Mouse (Mus musculus) intestine, embryonic 14.5 days (tissue): Measurements from ENCODE around the gene Baiap2. TPM values are rescaled to one million over a fixed set of nuclear protein-coding genes. Genes with fewer than 3 reads are reported as not detected.

Experiments
- ATAC-seq: fragments of 200-750 bp; cut with Nextera tagmentation; replicated peaks from 2 replicates; pipeline ENCODE4 v1.8.0; 2017; ENCODE audit warnings: low read depth, moderate number of reproducible peaks, moderate TSS enrichment, moderate library complexity; ENCODE audit not compliant: low FRiP score, low TSS enrichment
- DNase-seq: peaks from one replicate; pipeline ENCODE4 v3.0.0-alpha.2; 2018; ENCODE audit warnings: low spot score
- H3K27ac ChIP-seq: fragments of 300-500 bp; sonication (generic); 2 replicates; pipeline ENCODE4 v1.5.1; 2014; ENCODE audit warnings: low read depth, mild to moderate bottlenecking, control low read depth
- H3K27me3 ChIP-seq: fragments of 300-500 bp; sonication (generic); replicated peaks from 2 replicates; pipeline ENCODE4 v1.6.1; 2014; ENCODE audit warnings: low read length, control low read depth; ENCODE audit not compliant: control insufficient read depth, insufficient read depth
- H3K36me3 ChIP-seq: fragments of 300-500 bp; sonication (generic); 2 replicates; pipeline ENCODE4 v1.6.1; 2014; ENCODE audit warnings: low read length, control low read depth; ENCODE audit not compliant: control insufficient read depth, insufficient read depth
- H3K4me1 ChIP-seq: fragments of 300-500 bp; sonication (generic); replicated peaks from 2 replicates; pipeline ENCODE4 v1.6.1; 2014; ENCODE audit warnings: low read length, control low read depth, mixed read lengths; ENCODE audit not compliant: control insufficient read depth, insufficient read depth
- H3K4me2 ChIP-seq: fragments of 300-500 bp; sonication (generic); 2 replicates; pipeline ENCODE4 v1.6.1; 2014; ENCODE audit warnings: low read length
- H3K4me3 ChIP-seq: fragments of 300-500 bp; sonication (generic); 2 replicates; pipeline ENCODE4 v1.5.1; 2014; ENCODE audit warnings: low read depth, low read length, control low read depth, mixed read lengths
- H3K9ac ChIP-seq: fragments of 300-500 bp; sonication (generic); 2 replicates; pipeline ENCODE4 v1.6.1; 2014; ENCODE audit warnings: mild to moderate bottlenecking, low read length
- H3K9me3 ChIP-seq: fragments of 300-500 bp; sonication (generic); 2 replicates; pipeline ENCODE4 v1.6.1; 2016; ENCODE audit warnings: low read length, control low read depth; ENCODE audit not compliant: control insufficient read depth
- WGBS: fragments of 180-500 bp; shearing (Covaris S2); extraction: QIAGEN DNeasy Blood & Tissue Kit; methylation state at CpG from one replicate; pipeline ENCODE4 v1.1.7; 2014; 5-methylcytosine and 5-hydroxymethylcytosine counted together
- polyA plus RNA-seq: library from polyadenylated mRNA; unstranded; fragments of >200 nt; fragmentation: Nextera tagmentation; extraction: Ambion mirVana; gene quantifications from 2 replicates; pipeline ENCODE4 v1.2.1, GENCODE M21; 2014

The Baiap2 gene
- polyA plus RNA-seq, 1 experiment from 2014 or later: 15.2 TPM

DNA sequence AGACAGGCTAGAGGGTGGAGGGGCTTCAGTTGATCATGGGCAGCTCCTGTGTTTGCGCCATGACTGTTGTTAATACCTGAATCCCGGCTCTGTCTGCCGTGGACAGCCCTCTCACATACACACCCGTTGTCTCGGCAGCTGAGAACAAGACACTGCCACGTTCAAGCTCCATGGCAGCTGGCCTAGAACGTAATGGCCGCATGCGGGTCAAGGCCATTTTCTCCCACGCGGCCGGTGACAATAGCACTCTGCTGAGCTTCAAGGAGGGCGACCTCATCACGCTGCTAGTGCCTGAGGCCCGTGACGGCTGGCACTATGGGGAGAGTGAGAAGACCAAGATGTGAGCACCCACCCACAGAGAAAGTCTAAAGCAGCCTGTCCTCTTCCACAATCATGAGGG lies 54.8 kb downstream of the Baiap2 start:
- Histone ChIP-seq H3K27me3 (no peaks in the 10 kb centered on the region), H3K9me3 (no peaks in the 10 kb centered on the region), H3K4me3 (no peak overlapping the region), H3K4me1 (no peaks in the 10 kb centered on the region), H3K36me3 (peaks cover 38% of the 10 kb centered on the region), H3K9ac (no peak overlapping the region), H3K27ac (no peak overlapping the region), H3K4me2 (no peak overlapping the region)
- no peak for DNase-seq
- WGBS: 89% methylated on average over 16 of the region's 16 CpGs
- ATAC-seq: no peak

GRCm38 (mm10) chr11:120002041-120002440 lies 59.5 kb downstream of the Baiap2 start:
- Histone ChIP-seq H3K27me3 (no peaks in the 10 kb centered on the region), H3K9ac (no peak overlapping the region), H3K4me2 (no peak overlapping the region), H3K27ac (no peak overlapping the region), H3K4me3 (no peak overlapping the region), H3K36me3 (peaks cover 17% of the 10 kb centered on the region), H3K9me3 (no peaks in the 10 kb centered on the region), H3K4me1 (no peaks in the 10 kb centered on the region)
- ATAC-seq (no peak), DNase-seq (no peak)
- 87% methylated on average over 5 of the region's 5 CpGs for WGBS

DNA sequence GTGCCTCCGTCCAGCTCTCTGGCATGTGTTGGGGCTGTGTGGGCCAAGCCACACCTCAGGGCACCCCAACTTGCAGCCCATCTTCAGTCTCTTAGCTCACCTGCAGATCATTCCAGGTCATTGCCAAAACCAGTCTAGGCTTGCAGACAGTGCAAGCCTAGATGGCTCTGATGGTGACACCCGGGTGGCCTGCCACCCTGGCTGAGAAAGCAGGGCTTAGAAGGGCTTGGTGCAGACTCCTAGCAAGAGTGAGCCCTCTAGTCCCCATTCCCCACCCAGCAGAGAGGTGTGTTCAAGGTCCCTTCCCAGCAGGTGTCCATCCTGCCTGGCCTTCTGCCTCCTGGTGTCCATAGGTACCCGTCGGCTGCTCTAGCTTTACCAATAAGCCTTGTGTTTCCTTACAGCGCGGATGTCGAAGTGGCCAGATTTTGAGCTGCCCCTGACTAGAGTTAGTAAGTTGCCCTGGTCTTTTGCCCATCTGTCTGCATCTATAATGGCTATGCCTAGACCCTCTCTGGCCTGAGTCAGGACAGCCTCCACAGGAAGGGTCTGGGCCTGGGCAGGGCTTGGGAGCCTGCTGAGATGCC lies 60.2 kb downstream of the Baiap2 start:
- H3K9me3 ChIP-seq: no peaks in the 10 kb centered on the region
- ATAC-seq (no peak), DNase-seq (no peak)
- H3K27ac ChIP-seq: no peak overlapping the region
- H3K4me3 ChIP-seq: no peak overlapping the region
- H3K27me3 ChIP-seq: no peaks in the 10 kb centered on the region
- no peak overlapping the region for H3K9ac ChIP-seq
- H3K4me2 ChIP-seq: no peak overlapping the region
- 92% methylated on average over 7 of the region's 7 CpGs for WGBS
- no peaks in the 10 kb centered on the region for H3K4me1 ChIP-seq
- 0 out of 2 replicates have a peak, but pooled peaks cover 13% of the 10 kb centered on the region for H3K36me3 ChIP-seq

DNA sequence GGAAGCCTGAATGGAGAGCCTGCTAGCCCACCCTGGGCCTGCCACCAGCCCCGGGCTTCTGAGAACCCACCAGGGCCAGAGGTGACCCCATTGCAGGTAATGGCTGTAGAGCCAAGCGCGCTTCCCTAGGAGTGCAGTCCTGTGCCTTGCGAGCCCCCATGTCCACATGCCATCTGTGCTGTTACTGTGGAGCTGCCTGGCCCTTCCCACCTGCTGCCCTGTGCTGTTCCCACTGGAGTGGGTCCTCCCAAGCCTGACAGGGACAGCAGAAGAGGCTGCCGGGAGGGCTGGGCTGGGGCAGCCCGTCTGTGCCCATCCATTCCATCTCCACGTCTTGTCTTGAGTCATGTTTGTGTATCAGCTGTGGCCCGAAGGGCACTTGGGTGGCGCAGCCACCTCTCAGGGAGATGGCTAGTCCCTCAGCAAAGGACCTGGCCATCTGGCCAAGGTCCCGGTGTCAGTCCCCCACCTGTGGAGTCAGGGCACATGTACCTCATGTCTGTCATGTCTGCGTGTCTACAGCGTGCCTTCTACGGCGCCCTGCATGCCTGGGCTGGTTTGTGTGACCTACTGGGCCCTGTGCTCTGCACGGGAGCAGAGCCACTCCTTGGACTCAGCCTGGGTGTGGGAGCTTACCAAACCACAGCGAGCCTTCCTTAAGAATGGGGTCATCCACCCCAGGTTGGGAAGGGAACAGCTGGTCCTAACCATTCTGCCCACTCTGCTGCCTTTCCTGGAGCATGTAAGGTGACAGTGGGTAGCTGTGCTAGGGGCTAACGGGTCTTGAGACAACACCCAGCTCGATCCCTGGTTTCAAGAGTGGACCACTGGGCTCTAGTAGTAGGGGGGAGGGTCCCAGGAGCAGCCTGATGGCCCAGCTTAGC lies 63.1 kb downstream of the Baiap2 start:
- no peaks in the 10 kb centered on the region for H3K4me1 ChIP-seq
- H3K36me3 ChIP-seq: 0 out of 2 replicates have a peak, but pooled peaks cover 7% of the 10 kb centered on the region
- H3K27ac ChIP-seq: no peak overlapping the region
- H3K27me3 ChIP-seq: no peaks in the 10 kb centered on the region
- no peak overlapping the region for H3K9ac ChIP-seq
- no peak for DNase-seq
- H3K4me2 ChIP-seq: no peak overlapping the region
- no peak overlapping the region for H3K4me3 ChIP-seq
- H3K9me3 ChIP-seq: no peaks in the 10 kb centered on the region
- ATAC-seq: no peak
- WGBS: 91% methylated on average over 18 of the region's 18 CpGs

DNA sequence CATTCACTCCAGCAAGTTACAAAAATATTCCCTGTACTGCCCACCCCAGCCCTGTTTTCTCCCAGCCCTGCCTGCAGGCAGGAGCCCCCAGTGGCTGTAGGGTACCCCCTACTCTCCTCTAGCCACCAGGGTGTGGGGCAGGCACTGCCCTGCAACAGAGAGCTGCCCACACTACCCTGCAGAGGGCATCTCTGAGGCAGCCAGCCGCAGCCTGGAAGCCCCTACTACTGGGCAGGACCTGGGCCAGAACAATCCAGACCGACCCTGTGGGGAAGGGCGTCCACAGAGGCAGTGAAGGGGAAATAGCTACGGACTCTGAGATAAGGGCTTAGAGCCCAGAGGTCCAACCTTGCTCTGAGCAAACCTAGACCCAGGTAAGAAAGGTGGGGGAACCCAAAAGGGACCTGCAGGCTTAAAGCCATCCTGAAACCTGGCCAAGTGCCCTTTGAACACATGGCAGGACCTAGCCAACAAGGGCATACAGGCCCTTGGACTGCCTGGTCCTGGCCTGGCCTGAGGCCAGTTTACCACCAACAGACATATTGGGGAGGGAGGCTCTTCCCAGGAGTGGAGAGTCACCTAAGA lies 65.0 kb downstream of the Baiap2 start:
- ATAC-seq: no peak
- H3K27me3 ChIP-seq: no peaks in the 10 kb centered on the region
- DNase-seq: no peak
- no peak overlapping the region for H3K4me3 ChIP-seq
- H3K4me2 ChIP-seq: no peak overlapping the region
- H3K27ac ChIP-seq: no peak overlapping the region
- H3K4me1 ChIP-seq: no peaks in the 10 kb centered on the region
- no peak overlapping the region for H3K9ac ChIP-seq
- WGBS: 81% methylated on average over 4 of the region's 4 CpGs
- H3K9me3 ChIP-seq: no peaks in the 10 kb centered on the region
- 0 out of 2 replicates have a peak, but pooled peaks cover 5% of the 10 kb centered on the region for H3K36me3 ChIP-seq

- Histone ChIP-seq H3K27me3 (no peaks in the 10 kb centered on the region), H3K27ac (no peak overlapping the region), H3K4me1 (peaks cover 2% of the 10 kb centered on the region; the same call in 1 of the 2 replicates), H3K4me3 (no peak overlapping the region), H3K9me3 (no peaks in the 10 kb centered on the region), H3K36me3 (0 out of 2 replicates have a peak, but pooled peaks cover 5% of the 10 kb centered on the region), H3K9ac (no peak overlapping the region), H3K4me2 (no peak overlapping the region)
- 89% methylated on average over 1 of the region's 1 CpGs for whole genome bisulfite sequencing
- no peak for ATAC-seq
- DNase-seq: no peak
These were observed 65.9 kb downstream of the Baiap2 start for GRCm38 (mm10) chr11:120008501-120008900.

GRCm38 (mm10) chr11:120008956-120009355 lies 66.4 kb downstream of the Baiap2 start:
- no peak for ATAC-seq
- no peaks in the 10 kb centered on the region for H3K27me3 ChIP-seq
- no peak overlapping the region for H3K4me2 ChIP-seq
- peaks cover 5% of the 10 kb centered on the region; the same call in 1 of the 2 replicates for H3K4me1 ChIP-seq
- 0 out of 2 replicates have a peak, but pooled peaks cover 5% of the 10 kb centered on the region for H3K36me3 ChIP-seq
- DNase-seq: no peak
- no peaks in the 10 kb centered on the region for H3K9me3 ChIP-seq
- WGBS: 91% methylated on average over 8 of the region's 8 CpGs
- no peak overlapping the region for H3K4me3 ChIP-seq
- no peak overlapping the region for H3K27ac ChIP-seq
- no peak overlapping the region for H3K9ac ChIP-seq

- Histone ChIP-seq H3K4me3 (no peak overlapping the region), H3K9me3 (no peaks in the 10 kb centered on the region), H3K9ac (no peak overlapping the region), H3K4me2 (no peak overlapping the region), H3K36me3 (0 out of 2 replicates have a peak, but pooled peaks cover 5% of the 10 kb centered on the region), H3K4me1 (peaks cover 5% of the 10 kb centered on the region; the same call in 1 of the 2 replicates), H3K27me3 (no peaks in the 10 kb centered on the region), H3K27ac (no peak overlapping the region)
- WGBS: 83% methylated on average over 20 of the region's 20 CpGs
- ATAC-seq: no peak
- no peak for DNase-seq
These were observed 67.4 kb downstream of the Baiap2 start for GRCm38 (mm10) chr11:120009937-120010336.
